Mouse (Mus musculus): ENCODE measurements around the gene Oxsm.

GRCm38 (mm10) chr14:16242947-16243602 is 6.5 kb downstream of the Oxsm start:
- peak; percentile 84 for TF ChIP-seq POLR2A (IDR thresholded peaks at IDR 0.05; ENCODE audit: extremely low read depth, insufficient read depth, low read length)
- no peak for TF ChIP-seq CTCF (IDR thresholded peaks at IDR 0.05; ENCODE audit: low read depth, low read length)

Measured in liver, adult 2 months (tissue).